Mouse (Mus musculus) ES-Bruce4 (cell line): ENCODE results near the gene Cys1.

Source experiments
- CTCF ChIP-seq: IDR thresholded peaks from one replicate; pipeline ENCODE4 v1.8.1; 2011; ENCODE audit warnings: low read depth, low read length
- EP300 ChIP-seq: IDR thresholded peaks from 2 replicates; pipeline ENCODE4 v1.6.1; 2011; ENCODE audit warnings: low read depth, low read length; ENCODE audit not compliant: insufficient read depth
- POLR2A ChIP-seq: IDR thresholded peaks from one replicate; pipeline ENCODE4 v1.8.1; 2011; ENCODE audit warnings: low read length; ENCODE audit not compliant: insufficient read depth

DNA sequence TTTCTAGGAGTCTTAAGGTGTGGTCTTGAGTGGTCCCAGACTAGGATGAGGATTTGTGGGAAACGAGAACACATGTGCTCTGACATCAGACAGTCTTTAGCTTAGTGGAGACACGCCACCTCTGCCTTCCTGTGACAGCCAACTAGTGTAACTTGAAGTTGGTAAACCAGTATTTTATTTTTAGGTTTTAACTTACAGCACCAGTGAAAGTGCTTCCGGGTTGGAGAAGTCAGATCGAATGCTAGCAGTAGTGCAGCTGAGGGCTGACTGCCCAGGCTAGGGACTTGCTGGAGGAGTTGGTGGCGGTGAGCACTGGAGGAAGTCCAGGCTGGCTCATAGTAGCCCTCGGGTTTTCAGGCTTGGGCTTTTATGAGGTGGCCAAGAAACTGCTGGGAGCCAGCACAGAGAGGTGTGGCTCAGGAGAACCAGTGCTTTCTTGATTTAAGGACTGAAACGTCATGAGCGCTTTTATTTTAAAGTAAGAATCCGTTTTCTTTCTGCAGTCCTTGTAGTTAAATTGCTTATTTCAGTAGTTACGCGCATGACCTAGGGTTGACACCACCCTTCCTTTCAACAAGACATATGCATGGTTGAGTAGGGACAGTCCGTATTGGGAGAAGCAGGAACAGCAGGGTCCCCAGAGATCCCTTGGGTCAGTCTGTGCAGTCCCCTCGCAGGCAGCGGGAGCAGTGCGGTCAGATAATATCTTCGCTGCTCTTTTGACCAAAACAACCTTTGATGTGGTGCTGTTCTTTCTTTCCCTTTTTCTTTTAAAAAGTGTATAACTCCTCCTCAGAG is 27.3 kb downstream of the Cys1 start:
- TF ChIP-seq CTCF (no peak), POLR2A (no peak), EP300 (no peak)
